Mouse (Mus musculus): ENCODE data around the gene Slx4. TPM values are rescaled to one million over a fixed set of nuclear protein-coding genes. Genes with fewer than 3 reads are reported as not detected.
"Not testable (repeated sequence)": the region's sequence is repeated elsewhere in the genome, so short reads cannot be mapped to it uniquely, and the experiment has no call there.

Slx4 gene
- 10 to 100 TPM; 55.0 to 57.1 TPM for total RNA-seq (2021)
- long read RNA-seq, partial matches to known transcripts, result 2 of 8 reads
- long read RNA-seq, other reads (novel, unspliced or antisense), result 6 of 8 reads

GRCm38 (mm10) chr16:4003489-4004398, at the start of gene Slx4:
Slx4 (minus strand) TSS chr16:4003770.
- peak; percentile 94 to 96 for DNase-seq (ENCODE audit: low spot score in 2 of 2)

GRCm38 (mm10) chr16:4052601-4053000, 49.0 kb upstream of the Slx4 start:
- no peak for DNase-seq (ENCODE audit: low spot score in 2 of 2)

- no peak for DNase-seq (ENCODE audit: low spot score in 2 of 2)
These were observed 42.0 kb upstream of the Slx4 start for GRCm38 (mm10) chr16:4045524-4045923.

- no peak for DNase-seq (ENCODE audit: low spot score in 2 of 2)
These were observed 40.5 kb upstream of the Slx4 start for GRCm38 (mm10) chr16:4044093-4044492.

DNA sequence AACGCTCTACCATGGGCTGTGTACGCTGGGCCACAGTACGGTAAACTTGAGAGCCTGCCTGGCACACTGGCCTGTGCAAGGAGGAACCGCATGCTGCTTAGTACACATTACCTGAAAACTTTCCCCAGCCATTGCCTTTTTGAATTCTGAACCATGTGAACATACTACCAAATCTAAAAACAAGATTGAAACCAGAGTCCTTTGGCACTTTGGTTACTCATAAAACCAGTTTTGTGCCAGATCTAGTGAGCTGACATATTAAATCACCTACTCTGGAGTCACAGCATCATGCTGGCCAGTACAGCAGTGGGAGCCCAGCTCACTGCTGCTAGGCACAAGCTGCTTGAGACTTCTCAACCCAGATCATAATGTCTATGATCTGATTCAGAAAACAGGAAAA, 38.1 kb upstream of the Slx4 start:
- DNase-seq (ENCODE audit: low spot score in 2 of 2), result no peak

- no peak for DNase-seq (ENCODE audit: low spot score in 2 of 2)
These were observed 36.6 kb upstream of the Slx4 start for GRCm38 (mm10) chr16:4040206-4040605.

- no peak for DNase-seq (ENCODE audit: low spot score in 2 of 2)
These were observed 34.1 kb upstream of the Slx4 start for GRCm38 (mm10) chr16:4037690-4038089.

- DNase-seq (ENCODE audit: low spot score in 2 of 2), result no peak
These were observed 33.2 kb upstream of the Slx4 start, which contains the start of gene Dnase1 for GRCm38 (mm10) chr16:4036807-4037206. Dnase1 (plus strand) TSS chr16:4036942.

- no peak for DNase-seq (ENCODE audit: low spot score in 2 of 2)
These were observed 32.0 kb upstream of the Slx4 start for GRCm38 (mm10) chr16:4035575-4035974.

DNA sequence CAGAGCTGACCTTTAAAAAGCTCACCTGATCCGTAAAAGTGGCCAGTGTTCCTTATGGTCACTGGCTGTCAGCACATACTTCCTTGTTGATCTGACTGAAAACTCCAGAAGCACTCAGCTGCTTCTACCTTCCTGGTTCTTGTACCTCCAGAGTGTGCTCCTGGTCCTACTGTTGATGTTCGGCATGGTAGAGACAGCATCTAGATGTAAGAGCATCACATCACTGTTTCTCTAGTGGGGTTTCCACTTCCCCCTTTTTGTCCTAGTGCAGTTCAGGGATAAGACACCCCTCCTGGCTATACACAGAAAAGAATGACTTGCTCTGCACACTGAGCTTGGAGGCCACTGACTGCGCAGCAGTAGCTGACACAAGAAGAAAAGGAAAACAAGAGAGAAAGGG, 30.9 kb upstream of the Slx4 start:
- DNase-seq (ENCODE audit: low spot score in 2 of 2), result no peak

DNA sequence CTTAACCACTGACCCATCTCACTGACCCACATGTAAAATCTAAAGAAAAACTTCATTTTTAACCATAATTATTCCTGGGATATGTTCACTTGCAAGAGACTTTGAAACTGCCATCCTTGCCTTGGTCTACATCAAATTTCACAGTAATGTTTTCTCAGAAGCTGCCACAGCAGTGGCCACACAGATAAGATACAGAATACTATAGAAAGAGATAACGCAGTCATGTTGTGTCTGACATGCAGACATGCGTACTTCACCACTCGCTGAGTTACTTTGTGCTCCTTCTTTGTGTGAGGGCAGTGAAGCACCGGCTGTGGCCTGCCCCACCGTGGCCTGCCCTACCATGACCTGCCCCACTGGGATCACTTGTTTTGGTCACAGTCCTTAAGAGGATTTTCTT, 30.4 kb upstream of the Slx4 start:
- no peak for DNase-seq (ENCODE audit: low spot score in 2 of 2)

DNA sequence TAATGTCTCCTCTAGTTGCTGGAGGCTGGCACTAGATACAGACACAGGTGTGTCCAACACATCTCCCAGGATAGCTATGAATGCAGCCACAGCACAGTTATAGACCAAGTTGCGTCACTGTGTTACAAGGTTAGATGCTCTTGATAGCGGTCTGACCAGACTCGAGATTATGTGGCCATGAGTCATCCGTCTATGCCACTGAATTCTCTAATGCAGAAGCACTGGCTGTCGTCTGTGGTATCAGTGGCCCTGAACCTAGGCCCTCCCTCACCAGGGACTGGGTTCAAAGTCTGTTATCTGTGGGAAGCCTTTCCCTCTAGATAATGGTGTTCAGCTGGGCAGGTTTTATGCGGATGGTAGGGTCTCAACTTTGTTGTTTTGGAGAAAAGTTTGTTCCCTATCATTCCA, 28.8 kb upstream of the Slx4 start:
- no peak for DNase-seq (ENCODE audit: low spot score in 2 of 2)

DNA sequence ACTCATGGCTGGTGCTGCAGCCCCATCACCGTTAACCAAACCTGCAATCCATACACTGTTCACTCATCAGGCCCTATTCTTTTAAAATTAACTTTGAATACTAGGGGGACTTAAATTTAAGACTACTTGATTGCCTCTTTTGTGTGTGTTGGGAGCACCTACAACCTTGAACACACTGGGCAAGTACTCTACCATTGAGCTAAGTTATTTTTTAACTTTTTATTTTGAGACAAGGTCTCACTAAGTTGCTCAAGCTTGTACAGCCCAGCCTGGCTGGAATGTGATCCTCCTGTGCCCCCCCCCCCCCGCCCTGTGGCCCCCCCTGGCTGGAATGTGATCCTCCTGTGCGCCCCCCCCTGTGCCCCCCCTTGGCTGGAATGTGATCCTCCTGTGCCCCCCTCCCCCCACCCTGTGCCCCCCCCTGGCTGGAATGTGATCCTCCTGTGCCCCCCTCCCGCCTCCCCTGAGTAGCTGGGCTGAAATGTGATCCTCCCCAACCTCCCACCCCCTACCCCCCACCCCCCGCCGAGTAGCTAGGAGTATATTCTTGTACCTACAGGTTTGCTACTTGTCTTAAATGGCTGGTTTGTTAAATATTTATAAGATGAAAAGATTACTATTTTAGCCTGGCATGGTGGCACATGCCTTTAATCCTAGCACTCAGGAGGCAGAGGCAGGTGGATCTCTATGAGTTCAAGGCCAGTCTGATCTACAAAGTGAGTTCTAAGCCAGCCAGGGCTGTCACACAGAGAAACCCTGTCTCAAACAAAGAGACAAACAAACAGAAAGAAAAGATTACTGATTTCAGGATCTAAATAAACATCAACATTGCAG, 28.1 kb upstream of the Slx4 start:
- no peak for DNase-seq (ENCODE audit: low spot score in 2 of 2)

GRCm38 (mm10) chr16:4030501-4030900, 26.9 kb upstream of the Slx4 start:
- DNase-seq (ENCODE audit: low spot score in 2 of 2), result no peak

DNA sequence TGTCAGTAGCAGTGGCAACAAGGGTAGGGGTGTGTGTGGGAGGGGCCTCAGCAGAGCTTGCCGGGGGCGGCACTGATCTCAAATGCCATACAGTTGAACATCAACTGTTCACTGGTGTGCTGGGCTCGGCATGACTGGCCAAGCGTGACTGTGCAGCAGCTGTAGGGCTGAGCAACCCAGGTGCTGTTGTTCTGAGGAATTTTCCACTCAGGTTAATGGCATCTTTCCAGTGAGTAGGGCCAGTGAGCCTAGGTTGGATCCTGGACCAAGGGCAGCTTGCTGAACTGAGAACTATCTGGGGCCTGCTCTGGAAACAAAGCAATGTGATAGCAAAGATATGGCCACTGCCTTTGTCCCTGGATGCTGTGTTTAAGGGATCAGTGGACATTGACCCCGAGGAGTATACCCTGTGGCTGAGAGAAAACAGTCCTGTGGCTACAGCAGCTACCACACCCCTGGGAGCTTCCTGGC, 25.8 kb upstream of the Slx4 start:
- no peak for DNase-seq (ENCODE audit: low spot score in 2 of 2)

GRCm38 (mm10) chr16:4027211-4027610, 23.6 kb upstream of the Slx4 start:
- DNase-seq (ENCODE audit: low spot score in 2 of 2), result no peak

DNA sequence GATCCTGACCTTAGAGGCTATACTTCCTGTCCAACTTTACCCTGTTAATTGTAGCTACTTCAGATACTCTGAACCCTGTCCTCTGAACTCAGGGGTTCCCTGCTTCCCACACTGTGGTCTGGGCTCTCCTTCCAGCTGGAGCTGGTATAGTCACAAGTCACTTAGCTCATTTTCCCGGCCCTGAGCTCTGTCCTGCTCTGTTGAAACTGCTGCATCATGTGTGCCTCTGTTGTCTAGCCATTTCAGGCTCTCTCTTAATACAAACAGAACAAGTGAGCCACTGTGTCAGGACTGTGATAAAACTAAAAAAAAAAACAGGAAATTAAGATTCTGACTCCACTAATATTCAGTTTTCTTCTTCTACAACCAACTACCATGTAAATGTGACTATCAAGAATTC, 23.1 kb upstream of the Slx4 start:
- no peak for DNase-seq (ENCODE audit: low spot score in 2 of 2)

- no peak for DNase-seq (ENCODE audit: low spot score in 2 of 2)
These were observed 19.1 kb upstream of the Slx4 start for GRCm38 (mm10) chr16:4022719-4023118.

DNA sequence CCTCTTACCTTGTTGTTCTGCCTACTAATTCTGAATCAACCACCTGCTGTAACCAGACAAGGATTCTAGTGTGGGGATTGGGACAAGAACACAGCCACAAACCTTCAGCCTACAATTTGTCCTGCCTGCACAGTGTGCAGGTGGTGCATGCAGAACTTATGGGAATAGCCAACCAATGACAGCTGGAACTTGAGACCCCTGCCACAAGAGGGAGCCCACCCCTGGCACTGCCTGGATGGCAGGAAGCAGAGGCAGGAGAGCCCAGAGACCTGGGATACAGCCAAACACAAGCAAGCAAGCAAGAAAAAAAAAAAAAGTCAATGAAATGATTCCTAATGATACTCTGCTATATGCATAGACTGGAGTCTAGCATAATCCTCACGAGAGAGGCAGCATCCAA, 17.7 kb upstream of the Slx4 start:
- DNase-seq (ENCODE audit: low spot score in 2 of 2), result no peak

- not testable (repeated sequence) for DNase-seq (ENCODE audit: low spot score in 2 of 2)
These were observed 13.9 kb upstream of the Slx4 start for GRCm38 (mm10) chr16:4017466-4017865.

- not testable (repeated sequence) for DNase-seq (ENCODE audit: low spot score in 2 of 2)
These were observed 13.2 kb upstream of the Slx4 start for GRCm38 (mm10) chr16:4016786-4017185.
